Mouse (Mus musculus) liver, embryonic 14.5 days (tissue): ENCODE measurements around the gene Eftud2. TPM values are rescaled to one million over a fixed set of nuclear protein-coding genes. Genes with fewer than 3 reads are reported as not detected.

Source experiments
- ATAC-seq: fragments of 200-750 bp; cut with Nextera tagmentation; 2 replicates; pipeline ENCODE4 v1.8.0; 2017; ENCODE audit warnings: moderate number of reproducible peaks, mild to moderate bottlenecking, moderate library complexity; ENCODE audit not compliant: insufficient read depth
- DNase-seq, 3 experiments: peaks; one replicate each; pipeline ENCODE4 v3.0.0-alpha.2; 2012 to 2013; ENCODE audit warnings: low read depth in 3 of 3, low spot score in 3 of 3
- H3K27ac ChIP-seq: fragments of 300-500 bp; sonication (generic); 2 replicates; pipeline ENCODE4 v1.5.1; 2014; ENCODE audit warnings: moderate library complexity, mild to moderate bottlenecking, control low read depth, inconsistent platforms
- H3K27me3 ChIP-seq: fragments of 300-500 bp; sonication (generic); 2 replicates; pipeline ENCODE4 v1.6.1; 2014; ENCODE audit warnings: mild to moderate bottlenecking, low read length, moderate library complexity; ENCODE audit not compliant: control insufficient read depth, insufficient read depth
- H3K36me3 ChIP-seq: fragments of 300-500 bp; sonication (generic); replicated peaks from 2 replicates; pipeline ENCODE4 v1.6.1; 2014; ENCODE audit warnings: low read depth; ENCODE audit not compliant: control insufficient read depth, insufficient read depth
- H3K4me1 ChIP-seq, 2 experiments: fragments of 200-500 bp in 1 of 2; fragments of 300-500 bp in 1 of 2; sonication (generic) in 1 of 2; replicated peaks; 2 replicates each; pipeline ENCODE4 v1.6.1; 2012 to 2014; ENCODE audit warnings: antibody characterized with exemption in 1 of 2, inconsistent platforms in 1 of 2, low read length in 1 of 2; ENCODE audit not compliant: control insufficient read depth in 2 of 2, insufficient read depth in 2 of 2
- H3K4me2 ChIP-seq: fragments of 300-500 bp; sonication (generic); 2 replicates; pipeline ENCODE4 v1.6.1; 2014; ENCODE audit warnings: low read depth, mild to moderate bottlenecking, control low read depth, moderate library complexity
- H3K4me3 ChIP-seq, 2 experiments: fragments of 200-500 bp in 1 of 2; fragments of 300-500 bp in 1 of 2; sonication (generic) in 1 of 2; 2 replicates each; pipeline ENCODE4 v1.5.1; 2012 to 2014; ENCODE audit warnings: low read depth in 2 of 2, low read length in 2 of 2, mild to moderate bottlenecking in 2 of 2, control low read depth in 1 of 2, inconsistent platforms in 1 of 2, moderate library complexity in 1 of 2; ENCODE audit not compliant: insufficient read depth in 1 of 2
- H3K9ac ChIP-seq: fragments of 300-500 bp; sonication (generic); replicated peaks from 2 replicates; pipeline ENCODE4 v1.6.1; 2014; ENCODE audit warnings: mild to moderate bottlenecking, control low read depth, moderate library complexity
- H3K9me3 ChIP-seq: fragments of 300-500 bp; sonication (generic); 2 replicates; pipeline ENCODE4 v1.6.1; 2016; ENCODE audit warnings: low read length, mixed read lengths; ENCODE audit not compliant: control insufficient read depth
- CTCF ChIP-seq: IDR thresholded peaks from 2 replicates; pipeline ENCODE4 v1.5.1; 2016; ENCODE audit warnings: antibody characterized with exemption, low read depth, control low read depth
- EP300 ChIP-seq: IDR thresholded peaks from 2 replicates; pipeline ENCODE4 v1.6.1; 2016; ENCODE audit warnings: antibody characterized with exemption, low read depth
- whole genome bisulfite sequencing: fragments of 180-500 bp; shearing (Covaris S2); extraction: QIAGEN DNeasy Blood & Tissue Kit; methylation state at CpG from one replicate; pipeline ENCODE4 v1.1.7; 2014; ENCODE audit not compliant: insufficient replicate concordance; 5-methylcytosine and 5-hydroxymethylcytosine counted together
- polyA plus RNA-seq, 2 experiments: library from polyadenylated mRNA; depleted of rRNA in 1 of 2; stranded (reverse) in 1 of 2; unstranded in 1 of 2; fragments of >200 nt; fragmentation: Nextera tagmentation in 1 of 2; extraction: Ambion mirVana in 1 of 2; gene quantifications; 2 replicates each; pipeline versions ENCODE4 v1.2.1 to v1.2.3; 2012 to 2014

The Eftud2 gene
- polyA plus RNA-seq, 2 experiments, result 51.1 to 88.8 TPM

DNA sequence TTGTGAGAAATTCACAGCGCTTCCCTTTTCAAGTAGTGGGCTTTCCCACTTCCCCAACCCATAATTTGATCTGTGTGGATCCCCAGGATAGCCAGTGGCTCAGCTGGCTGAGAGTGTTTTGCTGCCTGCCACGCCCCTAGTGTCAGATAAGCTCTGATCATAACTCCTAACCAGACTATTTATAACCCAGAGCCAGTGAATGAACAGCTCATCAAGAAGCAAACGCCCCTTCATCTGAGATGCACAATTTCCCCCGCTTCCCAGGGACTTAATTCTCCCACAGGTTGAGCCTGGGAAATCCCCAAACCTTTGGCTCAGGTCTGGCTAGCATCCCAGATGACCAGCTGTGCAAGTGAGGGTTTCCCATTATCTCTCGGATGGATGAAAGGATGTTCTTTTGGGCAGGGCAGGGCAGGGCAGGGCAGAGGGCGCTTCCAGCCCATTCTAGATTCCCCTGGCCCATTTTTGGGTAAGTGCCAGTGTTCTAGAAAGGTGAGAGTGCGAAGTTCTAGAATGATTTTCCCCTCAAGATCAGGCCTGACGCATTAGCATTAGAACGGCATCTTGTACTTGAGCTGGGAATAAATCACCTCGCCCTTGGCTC, 3.9 kb upstream of the Eftud2 start, which contains the start of gene Fam187a:
Gene Fam187a (plus strand): TSS at position 554 of the 604 bp plus-strand sequence.
- ATAC-seq, result no peak
- WGBS, result 44% methylated on average over 10 of the region's 10 CpGs
- no peak within 1 kb of the TSS for H3K9ac ChIP-seq

DNA sequence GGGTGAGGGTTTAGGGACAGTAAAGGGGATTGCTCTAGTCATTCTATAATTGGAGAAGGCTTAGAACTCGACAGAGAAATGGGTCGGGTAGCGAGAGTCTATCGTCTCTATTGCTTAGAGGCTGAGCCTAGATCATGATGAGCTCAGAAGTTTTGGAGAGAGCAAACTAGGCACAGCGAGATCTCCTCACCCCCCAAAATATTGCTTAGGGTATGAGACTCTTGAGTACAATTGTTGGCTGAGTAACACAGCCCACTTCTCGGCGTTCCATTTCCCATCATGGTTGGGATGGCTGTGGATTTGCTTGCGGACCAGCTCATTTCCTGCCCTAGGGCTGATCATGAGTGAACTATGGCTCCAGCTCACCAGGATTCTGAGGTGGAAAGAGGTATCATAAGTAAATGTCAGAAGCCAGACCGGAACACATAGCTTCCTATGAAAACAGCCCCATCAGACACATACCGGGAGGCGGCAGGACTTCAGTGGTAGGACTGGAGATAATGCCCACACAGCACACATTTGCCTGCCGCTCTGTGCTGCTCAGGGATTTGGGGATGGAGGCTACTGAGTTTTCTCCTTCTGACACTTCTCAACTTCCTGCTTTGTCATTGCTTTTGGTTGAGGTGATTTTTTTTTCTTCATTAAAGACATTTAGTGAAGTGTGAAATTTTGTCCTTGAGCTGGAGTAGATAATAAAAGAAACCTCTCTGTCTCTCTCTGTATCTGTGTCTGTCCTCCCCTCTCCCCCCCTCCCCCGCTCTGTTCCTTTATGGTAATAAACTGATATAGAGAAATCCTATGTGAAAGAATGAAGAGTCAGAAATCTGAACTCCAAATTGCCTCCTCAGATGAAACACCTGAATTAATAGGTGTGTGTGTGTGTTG, 771 bp upstream of the Eftud2 start:
- Histone ChIP-seq H3K4me1 (peaks cover 23% of the 10 kb centered on the region in 2 experiments), H3K27ac (peak overlapping the region; percentile 88)
- peak; percentile 44 for ATAC-seq

More for the DNA sequence above, 3.9 kb upstream of the Eftud2 start, which contains the start of gene Fam187a:
- no peak for TF ChIP-seq EP300
- no peak within 1 kb of the TSS for H3K4me3 ChIP-seq
- H3K27me3 ChIP-seq, result no peaks in the 10 kb centered on the region; the same call in 1 of the 2 replicates
- DNase-seq, result no peak
- peaks cover 17 to 19% of the 10 kb centered on the region in 2 experiments for H3K4me1 ChIP-seq
- no peaks in the 10 kb centered on the region for H3K36me3 ChIP-seq
- H3K4me2 ChIP-seq, result no peak within 1 kb of the TSS
- no peak within 1 kb of the TSS for H3K27ac ChIP-seq
- H3K9me3 ChIP-seq, result no peaks in the 10 kb centered on the region

DNA sequence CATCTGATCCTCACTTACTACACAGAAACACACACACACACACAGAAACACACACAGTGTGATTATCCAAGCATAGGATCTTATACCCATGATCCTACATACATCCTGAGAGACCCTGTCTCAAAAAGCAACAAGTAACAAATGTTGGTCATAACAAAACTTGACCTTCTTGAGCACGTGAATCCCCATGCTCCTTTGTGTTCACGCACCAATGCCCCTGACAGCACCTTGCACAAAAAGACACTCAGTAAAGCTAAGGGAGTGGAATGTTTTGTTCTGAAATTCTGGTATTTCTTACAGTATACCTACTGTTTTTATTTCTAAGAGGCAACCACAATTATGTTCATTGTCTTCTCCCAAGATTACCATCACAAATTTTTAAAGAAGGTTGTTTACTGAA, 1.2 kb downstream of the Eftud2 start:
- no peaks in the 10 kb centered on the region for H3K9me3 ChIP-seq
- whole genome bisulfite sequencing, result 82% methylated on average over 2 of the region's 2 CpGs
- peak overlapping the region; percentile 96 to 98; a peak in 2 of 4 replicates for H3K4me3 ChIP-seq

More for the DNA sequence above, 771 bp upstream of the Eftud2 start:
- H3K27me3 ChIP-seq, result no peaks in the 10 kb centered on the region; the same call in 1 of the 2 replicates
- peak overlapping the region; percentile 80 for H3K9ac ChIP-seq
- TF ChIP-seq EP300, result no peak
- TF ChIP-seq CTCF, result no peak
- H3K4me3 ChIP-seq, result peak overlapping the region; percentile 75 to 96
- peaks cover 12% of the 10 kb centered on the region for H3K36me3 ChIP-seq
- peak overlapping the region; percentile 86 for H3K4me2 ChIP-seq
- H3K9me3 ChIP-seq, result no peaks in the 10 kb centered on the region
- 9% methylated on average over 13 of the region's 13 CpGs for WGBS
- DNase-seq, result no peak

DNA sequence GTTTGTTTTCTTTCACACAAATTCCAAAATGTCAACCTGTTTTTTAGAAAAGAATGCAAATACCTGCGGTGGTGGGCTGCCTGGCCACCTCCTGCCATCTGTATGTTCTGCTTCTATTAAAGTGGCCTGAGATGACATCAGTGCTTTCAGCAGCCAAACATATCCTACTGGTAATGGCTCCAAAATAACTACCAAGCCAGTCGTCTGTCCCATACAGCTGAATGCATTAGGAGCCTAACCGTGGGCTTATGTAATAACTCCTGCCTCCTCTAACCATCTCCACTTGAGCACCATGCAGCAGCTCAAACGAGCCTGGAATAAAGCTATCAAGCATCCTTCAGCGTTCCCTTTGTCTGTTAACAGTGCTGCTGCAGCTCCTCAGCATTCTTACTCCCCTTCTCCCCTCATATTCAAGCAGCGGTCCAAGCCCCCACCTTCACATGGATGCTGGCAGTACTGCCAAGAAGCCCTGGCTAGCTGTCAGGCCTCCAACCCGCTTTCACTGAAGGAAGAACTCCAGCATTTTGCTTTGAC, 5.9 kb downstream of the Eftud2 start:
- no peak for TF ChIP-seq EP300
- no peak for TF ChIP-seq CTCF
- no peak overlapping the region for H3K4me3 ChIP-seq
- H3K36me3 ChIP-seq, result peaks cover 45% of the 10 kb centered on the region

More for the DNA sequence above, 1.2 kb downstream of the Eftud2 start:
- no peaks in the 10 kb centered on the region; the same call in 1 of the 2 replicates for H3K27me3 ChIP-seq
- H3K4me1 ChIP-seq, result peaks cover 18 to 19% of the 10 kb centered on the region in 2 experiments
- TF ChIP-seq CTCF, result no peak
- TF ChIP-seq EP300, result no peak
- DNase-seq, result no peak
- H3K27ac ChIP-seq, result no peak overlapping the region; the same call in 1 of the 2 replicates
- ATAC-seq, result no peak
- peaks cover 29% of the 10 kb centered on the region for H3K36me3 ChIP-seq
- peak overlapping the region; percentile 93 for H3K9ac ChIP-seq
- peak overlapping the region; percentile 86 for H3K4me2 ChIP-seq

DNA sequence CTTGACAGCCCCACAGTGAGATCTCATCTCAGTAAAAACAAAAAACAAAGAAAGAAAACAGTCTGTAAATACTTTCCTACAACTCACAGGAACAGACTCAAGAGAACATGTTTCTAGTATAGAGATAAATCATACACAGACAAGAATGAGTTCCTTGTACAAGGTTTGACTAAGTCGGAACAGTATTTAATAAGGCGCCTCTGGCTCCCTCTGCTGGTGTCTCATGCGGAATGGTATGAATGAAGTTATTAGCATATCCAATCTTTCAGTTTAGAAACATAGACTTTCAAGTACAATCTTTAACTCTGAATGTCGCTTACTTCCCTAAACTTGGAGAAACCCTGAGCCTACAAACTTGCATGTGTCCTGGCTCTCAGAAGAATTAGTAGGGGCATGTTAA, 16.5 kb downstream of the Eftud2 start:
- H3K4me3 ChIP-seq, result no peak overlapping the region
- no peak overlapping the region for H3K27ac ChIP-seq
- H3K27me3 ChIP-seq, result no peaks in the 10 kb centered on the region
- TF ChIP-seq EP300 (no peak), CTCF (peak; percentile 52; the same call in 1 of the 2 replicates)
- peaks cover 69% of the 10 kb centered on the region for H3K36me3 ChIP-seq
- H3K9ac ChIP-seq, result no peak overlapping the region
- H3K4me2 ChIP-seq, result no peak overlapping the region
- no peaks in the 10 kb centered on the region for H3K9me3 ChIP-seq
- H3K4me1 ChIP-seq, result no peaks in the 10 kb centered on the region
- DNase-seq (no peak), ATAC-seq (no peak)
- WGBS, result 44% methylated on average over 4 of the region's 4 CpGs

More for the DNA sequence above, 5.9 kb downstream of the Eftud2 start:
- Histone ChIP-seq H3K27me3 (no peaks in the 10 kb centered on the region), H3K4me1 (peaks cover 4 to 7% of the 10 kb centered on the region in 2 experiments), H3K27ac (no peak overlapping the region), H3K9me3 (no peaks in the 10 kb centered on the region), H3K4me2 (no peak overlapping the region), H3K9ac (no peak overlapping the region)
- no peak for DNase-seq
- no peak for ATAC-seq
- WGBS, result 77% methylated on average over 7 of the region's 7 CpGs
